Mouse (Mus musculus): ENCODE results near the gene Tia1. TPM values are rescaled to one million over a fixed set of nuclear protein-coding genes. Genes with fewer than 3 reads are reported as not detected.
A peak's percentile ranks its signal among the peaks of the same experiment; 100 is the strongest.
"Not testable (repeated sequence)": the region's sequence is repeated elsewhere in the genome, so short reads cannot be mapped to it uniquely, and the experiment has no call there.

The Tia1 gene
- polyA plus RNA-seq, 1 experiment from 2014 or later = 333 TPM

- 16% methylated on average over 15 of the region's 15 CpGs for WGBS
- peaks cover 10% of the 10 kb centered on the region for H3K36me3 ChIP-seq
Observed at GRCm38 (mm10) chr6:86370764-86371339, 33.2 kb upstream of the Tia1 start, which contains the start of gene Snrpg. Gene Snrpg, plus strand, starts transcription at chr6:86371304.

GRCm38 (mm10) chr6:86371340-86371911, 32.6 kb upstream of the Tia1 start:
- Histone ChIP-seq H3K4me3 (peak overlapping the region; percentile 88), H3K9ac (peak overlapping the region; percentile 85), H3K9me3 (no peaks in the 10 kb centered on the region), H3K27me3 (replicated peaks) (no peaks in the 10 kb centered on the region), H3K4me1 (peaks cover 27% of the 10 kb centered on the region), H3K27ac (peak overlapping the region; percentile 87; the same call in 1 of the 2 replicates), H3K4me2 (replicated peaks) (peak overlapping the region; percentile 96), H3K36me3 (peaks cover 15% of the 10 kb centered on the region)
- WGBS = under 1% methylated on average over 50 of the region's 50 CpGs
- peak; percentile 97 for ATAC-seq (ENCODE audit: low FRiP score, low read depth)

More at GRCm38 (mm10) chr6:86370764-86371339, 33.2 kb upstream of the Tia1 start, which contains the start of gene Snrpg:
- Histone ChIP-seq H3K9ac (peak within 1 kb of the TSS; percentile 85), H3K4me3 (peak within 1 kb of the TSS; percentile 88), H3K27me3 (replicated peaks) (no peaks in the 10 kb centered on the region), H3K9me3 (no peaks in the 10 kb centered on the region), H3K4me2 (replicated peaks) (peak within 1 kb of the TSS; percentile 96), H3K4me1 (peaks cover 32% of the 10 kb centered on the region), H3K27ac (peak within 1 kb of the TSS; percentile 87)
- peak; percentile 6; the same call in 1 of the 2 replicates for ATAC-seq (ENCODE audit: low FRiP score, low read depth)

- H3K36me3 ChIP-seq = peaks cover 21% of the 10 kb centered on the region
- H3K9me3 ChIP-seq = no peaks in the 10 kb centered on the region
- ATAC-seq (ENCODE audit: low FRiP score, low read depth) = no peak
- H3K4me1 ChIP-seq = peaks cover 23% of the 10 kb centered on the region
- H3K4me2 ChIP-seq (replicated peaks) = peak overlapping the region; percentile 96
- H3K27ac ChIP-seq = no peak overlapping the region
- H3K4me3 ChIP-seq = peak overlapping the region; percentile 88
- H3K9ac ChIP-seq = peak overlapping the region; percentile 85
- no peaks in the 10 kb centered on the region for H3K27me3 ChIP-seq (replicated peaks)
- WGBS = 5% methylated on average over 12 of the region's 12 CpGs
Observed at GRCm38 (mm10) chr6:86371950-86372516, 32.0 kb upstream of the Tia1 start.

GRCm38 (mm10) chr6:86373556-86373955, 30.5 kb upstream of the Tia1 start:
- no peak overlapping the region for H3K9ac ChIP-seq
- no peak overlapping the region for H3K4me3 ChIP-seq
- H3K4me2 ChIP-seq (replicated peaks) = no peak overlapping the region
- H3K9me3 ChIP-seq = no peaks in the 10 kb centered on the region
- H3K36me3 ChIP-seq = peaks cover 30% of the 10 kb centered on the region
- H3K27ac ChIP-seq = no peak overlapping the region
- WGBS = 96% methylated on average over 6 of the region's 6 CpGs
- no peak for ATAC-seq (ENCODE audit: low FRiP score, low read depth)
- no peaks in the 10 kb centered on the region for H3K27me3 ChIP-seq (replicated peaks)
- H3K4me1 ChIP-seq = peaks cover 23% of the 10 kb centered on the region

GRCm38 (mm10) chr6:86378341-86378740, 25.7 kb upstream of the Tia1 start:
- no peak overlapping the region for H3K4me2 ChIP-seq (replicated peaks)
- peaks cover 41% of the 10 kb centered on the region for H3K36me3 ChIP-seq
- ATAC-seq (ENCODE audit: low FRiP score, low read depth) = no peak
- 0 out of 2 replicates have a peak, but pooled peaks cover 1% of the 10 kb centered on the region for H3K4me1 ChIP-seq
- H3K9me3 ChIP-seq = no peaks in the 10 kb centered on the region
- H3K27ac ChIP-seq = no peak overlapping the region
- WGBS = 94% methylated on average over 3 of the region's 3 CpGs
- H3K9ac ChIP-seq = no peak overlapping the region
- no peaks in the 10 kb centered on the region for H3K27me3 ChIP-seq (replicated peaks)
- no peak overlapping the region for H3K4me3 ChIP-seq

GRCm38 (mm10) chr6:86380112-86380511, 23.9 kb upstream of the Tia1 start:
- not testable (repeated sequence) for H3K9me3 ChIP-seq; H3K4me1 ChIP-seq; H3K27me3 ChIP-seq (replicated peaks); H3K9ac ChIP-seq; H3K4me2 ChIP-seq (replicated peaks); H3K4me3 ChIP-seq; H3K27ac ChIP-seq; ATAC-seq (ENCODE audit: low FRiP score, low read depth)
- 65% methylated on average over 8 of the region's 8 CpGs for WGBS
- peaks cover 43% of the 10 kb centered on the region for H3K36me3 ChIP-seq

GRCm38 (mm10) chr6:86382551-86382950, 21.5 kb upstream of the Tia1 start:
- Histone ChIP-seq H3K27ac (no peak overlapping the region), H3K36me3 (peaks cover 48% of the 10 kb centered on the region), H3K4me3 (no peak overlapping the region), H3K9ac (no peak overlapping the region), H3K27me3 (replicated peaks) (no peaks in the 10 kb centered on the region), H3K4me2 (replicated peaks) (no peak overlapping the region), H3K4me1 (no peaks in the 10 kb centered on the region), H3K9me3 (no peaks in the 10 kb centered on the region)
- no peak for ATAC-seq (ENCODE audit: low FRiP score, low read depth)

GRCm38 (mm10) chr6:86383370-86383769, 20.6 kb upstream of the Tia1 start:
- no peak overlapping the region for H3K27ac ChIP-seq
- H3K4me3 ChIP-seq = no peak overlapping the region
- no peak for ATAC-seq (ENCODE audit: low FRiP score, low read depth)
- H3K27me3 ChIP-seq (replicated peaks) = no peaks in the 10 kb centered on the region
- H3K4me1 ChIP-seq = no peaks in the 10 kb centered on the region
- H3K9me3 ChIP-seq = no peaks in the 10 kb centered on the region
- no peak overlapping the region for H3K9ac ChIP-seq
- H3K36me3 ChIP-seq = peaks cover 48% of the 10 kb centered on the region
- H3K4me2 ChIP-seq (replicated peaks) = no peak overlapping the region
- 51% methylated on average over 16 of the region's 16 CpGs for WGBS

- no peak overlapping the region for H3K9ac ChIP-seq
- no peaks in the 10 kb centered on the region for H3K9me3 ChIP-seq
- WGBS = 73% methylated on average over 4 of the region's 4 CpGs
- H3K4me1 ChIP-seq = no peaks in the 10 kb centered on the region
- no peak overlapping the region for H3K4me2 ChIP-seq (replicated peaks)
- H3K27ac ChIP-seq = no peak overlapping the region
- H3K4me3 ChIP-seq = no peak overlapping the region
- no peaks in the 10 kb centered on the region for H3K27me3 ChIP-seq (replicated peaks)
- no peak for ATAC-seq (ENCODE audit: low FRiP score, low read depth)
- H3K36me3 ChIP-seq = peaks cover 48% of the 10 kb centered on the region
Observed at GRCm38 (mm10) chr6:86384692-86385091, 19.3 kb upstream of the Tia1 start.

- 83% methylated on average over 5 of the region's 5 CpGs for WGBS
- H3K9me3 ChIP-seq = no peaks in the 10 kb centered on the region
- H3K4me1 ChIP-seq = no peaks in the 10 kb centered on the region
- H3K4me3 ChIP-seq = no peak overlapping the region
- no peak overlapping the region for H3K9ac ChIP-seq
- no peak overlapping the region for H3K4me2 ChIP-seq (replicated peaks)
- H3K36me3 ChIP-seq = peaks cover 52% of the 10 kb centered on the region
- H3K27me3 ChIP-seq (replicated peaks) = no peaks in the 10 kb centered on the region
- no peak overlapping the region for H3K27ac ChIP-seq
- no peak for ATAC-seq (ENCODE audit: low FRiP score, low read depth)
Observed at GRCm38 (mm10) chr6:86385362-86386104, 18.5 kb upstream of the Tia1 start.

- H3K4me2 ChIP-seq (replicated peaks) = no peak overlapping the region
- ATAC-seq (ENCODE audit: low FRiP score, low read depth) = no peak
- no peaks in the 10 kb centered on the region for H3K4me1 ChIP-seq
- H3K9ac ChIP-seq = no peak overlapping the region
- peaks cover 70% of the 10 kb centered on the region for H3K36me3 ChIP-seq
- WGBS = 86% methylated on average over 12 of the region's 12 CpGs
- no peaks in the 10 kb centered on the region for H3K9me3 ChIP-seq
- no peaks in the 10 kb centered on the region for H3K27me3 ChIP-seq (replicated peaks)
- no peak overlapping the region for H3K4me3 ChIP-seq
- no peak overlapping the region for H3K27ac ChIP-seq
Observed at GRCm38 (mm10) chr6:86387313-86387712, 16.7 kb upstream of the Tia1 start.

- 82% methylated on average over 18 of the region's 18 CpGs for WGBS
Observed at GRCm38 (mm10) chr6:86388461-86388860, 15.6 kb upstream of the Tia1 start.

More at GRCm38 (mm10) chr6:86388461-86388860, 15.6 kb upstream of the Tia1 start:
- Histone ChIP-seq H3K9me3 (no peaks in the 10 kb centered on the region), H3K4me2 (replicated peaks) (no peak overlapping the region), H3K27ac (no peak overlapping the region), H3K4me3 (no peak overlapping the region), H3K4me1 (0 out of 2 replicates have a peak, but pooled peaks cover under 1% of the 10 kb centered on the region), H3K9ac (no peak overlapping the region), H3K27me3 (replicated peaks) (no peaks in the 10 kb centered on the region), H3K36me3 (peaks cover 78% of the 10 kb centered on the region)
- ATAC-seq (ENCODE audit: low FRiP score, low read depth) = no peak

Data from neural tube, embryonic 12.5 days (tissue).